Mouse (Mus musculus): Measurements from ENCODE around the gene Acrbp. TPM values are rescaled to one million over a fixed set of nuclear protein-coding genes. Genes with fewer than 3 reads are reported as not detected.

Gene Acrbp
- polyA plus RNA-seq (2015; fragmentation: Nextera tagmentation; extraction: Ambion mirVana): 2.7 and 3.3 TPM in 2 replicates

DNA sequence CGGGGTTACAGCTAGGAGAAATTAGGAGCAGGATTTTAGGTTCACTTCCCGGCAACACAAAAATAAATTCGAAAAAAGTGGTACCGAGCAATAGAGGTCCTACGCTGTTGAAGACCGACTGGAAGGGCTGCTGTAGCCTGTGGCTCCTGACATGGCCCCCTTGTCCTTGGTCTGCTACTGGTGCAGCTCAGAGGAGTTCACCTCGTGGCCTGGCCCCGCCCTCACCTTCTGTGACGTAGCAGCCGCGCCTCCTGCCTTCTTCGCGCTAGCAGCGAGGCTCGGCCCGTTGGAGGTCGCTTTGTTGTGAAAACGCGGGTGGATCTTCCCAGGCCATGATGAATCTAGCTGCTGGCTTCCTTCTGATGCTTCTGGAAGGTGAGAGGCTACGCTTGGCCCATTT is at the start of gene Acrbp:
Acrbp (plus strand) TSS at position 12 of the 400 bp plus-strand sequence.

DNA sequence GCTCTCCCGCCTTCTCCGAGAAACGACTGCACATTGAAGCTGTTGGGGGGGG is 40.5 kb upstream of the Acrbp start, which contains the start of gene Zfp384:
Zfp384 (plus strand) TSS at position 17 of the 52 bp plus-strand sequence.

DNA sequence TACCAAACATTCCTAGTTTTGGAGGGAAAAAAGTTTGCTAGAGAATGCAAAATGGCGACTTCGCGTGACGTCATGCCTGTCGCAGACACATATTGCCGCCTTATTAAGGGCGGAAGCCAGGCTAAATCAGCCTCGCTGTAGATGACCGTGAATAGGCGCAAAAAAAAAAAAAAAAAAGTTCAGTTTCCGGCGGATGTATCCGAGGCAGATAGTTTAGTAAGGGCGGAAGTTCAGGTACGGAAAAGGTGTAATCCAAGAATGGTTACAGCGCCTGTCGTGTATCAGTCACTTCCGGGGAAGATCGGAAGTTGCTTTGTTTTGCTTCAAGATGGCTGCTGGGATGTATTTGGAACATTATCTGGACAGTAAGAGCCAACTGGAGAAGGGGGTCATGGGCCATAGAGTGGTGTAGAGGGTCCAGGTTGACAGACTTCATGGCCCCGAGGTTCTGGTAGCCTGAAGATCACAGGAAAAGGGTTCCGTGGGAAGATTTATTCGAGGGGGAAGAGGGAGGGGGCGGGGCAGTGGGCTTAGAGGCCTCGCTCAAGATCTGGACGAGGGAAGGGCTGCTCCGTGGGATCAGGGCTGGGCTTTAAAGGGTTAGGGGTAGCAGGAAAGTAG is 9.8 kb upstream of the Acrbp start, which contains the start of gene Ing4:
Ing4 (plus strand) TSS at position 228 of the 621 bp plus-strand sequence.

DNA sequence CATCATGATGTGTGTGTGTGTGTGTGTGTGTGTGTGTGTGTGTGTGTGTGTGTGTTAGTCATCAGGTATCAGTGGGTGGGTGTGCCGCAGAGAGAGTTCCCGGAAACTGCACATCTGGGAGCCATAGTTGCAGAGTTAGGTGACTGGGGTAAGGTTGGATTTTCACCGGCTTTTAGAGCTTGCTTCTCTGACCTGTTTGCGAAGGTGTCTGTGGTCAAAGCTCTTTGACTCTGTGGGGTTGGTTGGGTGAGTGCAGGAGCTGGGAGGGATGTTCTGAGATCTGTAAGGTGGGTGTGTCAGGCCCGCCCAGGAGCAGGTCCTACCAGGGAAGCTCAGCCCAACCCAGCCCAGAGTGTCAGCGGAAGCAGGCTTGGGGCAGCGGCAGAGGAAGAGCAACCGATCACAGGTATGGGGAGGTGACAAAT is 18.1 kb downstream of the Acrbp start, which contains the start of gene Lpar5:
Lpar5 (plus strand) TSS at position 350 of the 425 bp plus-strand sequence.

DNA sequence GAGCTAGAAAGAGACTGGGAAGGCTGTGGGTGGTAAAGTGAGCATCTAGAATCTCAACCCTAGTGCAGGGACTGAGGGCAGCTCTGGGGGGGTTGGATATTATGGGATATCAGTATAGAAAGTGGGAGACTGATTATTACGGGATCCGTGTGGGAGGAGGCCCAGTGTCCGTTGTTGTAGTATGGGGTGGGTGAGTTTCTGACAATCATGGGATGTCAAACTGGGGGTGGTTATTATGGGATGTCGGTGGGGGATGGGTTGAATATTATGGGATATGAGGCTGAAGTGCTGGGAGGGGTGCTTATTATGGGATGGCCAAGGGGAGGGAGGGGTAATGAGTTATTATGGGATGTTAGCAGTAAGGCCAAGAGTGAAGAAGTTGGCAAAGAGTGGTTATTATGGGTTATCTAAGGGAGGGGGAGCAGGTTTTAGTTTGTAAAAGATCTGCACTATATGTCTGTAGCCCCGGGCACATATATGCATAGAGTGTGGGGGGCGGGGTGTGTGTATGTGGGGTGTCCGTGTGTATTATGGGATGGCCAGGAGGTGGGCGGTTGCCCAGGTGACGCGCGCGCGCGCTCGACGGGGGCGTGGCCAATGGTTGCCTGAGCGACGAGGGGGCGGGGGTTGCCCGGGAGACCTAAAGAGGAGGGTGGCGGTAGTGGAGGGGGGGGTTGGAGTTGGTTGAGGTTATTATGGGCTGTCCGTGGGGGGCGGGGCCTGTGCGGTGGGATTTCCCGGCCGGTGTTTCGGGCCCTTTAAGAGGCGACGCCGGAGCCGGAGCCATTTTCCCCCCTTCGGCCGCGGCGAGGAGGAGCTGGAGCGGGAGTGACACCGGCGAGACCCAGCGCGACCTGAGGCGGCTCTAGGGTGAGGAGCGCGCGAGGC is 46.1 kb downstream of the Acrbp start, which contains the start of gene Chd4:
Chd4 (plus strand) TSS at position 591 of the 888 bp plus-strand sequence.

Small RNA genes within 50 kb of the gene (microRNA-seq; reads per million reads assigned to microRNA genes)
- gene Mir7045: 0 to 0.30 reads per million in 2 experiments

Other genes starting within 250 kb of the Acrbp start
- 18.9 and 21.0 TPM in 2 replicates for gene Spsb2, start 241.0 kb upstream of the Acrbp start, polyA plus RNA-seq (2015; fragmentation: Nextera tagmentation; extraction: Ambion mirVana)
- gene Tpi1, start 235.4 kb upstream of the Acrbp start, polyA plus RNA-seq (2015; fragmentation: Nextera tagmentation; extraction: Ambion mirVana): 2,607 and 2,784 TPM in 2 replicates
- gene Usp5, start 220.2 kb upstream of the Acrbp start, polyA plus RNA-seq (2015; fragmentation: Nextera tagmentation; extraction: Ambion mirVana): 54.6 and 59.3 TPM in 2 replicates
- gene Cdca3, start 220.1 kb upstream of the Acrbp start, polyA plus RNA-seq (2015; fragmentation: Nextera tagmentation; extraction: Ambion mirVana): 38.3 and 39.3 TPM in 2 replicates
- 5.0 and 6.0 TPM in 2 replicates for gene Gnb3, start 209.4 kb upstream of the Acrbp start, polyA plus RNA-seq (2015; fragmentation: Nextera tagmentation; extraction: Ambion mirVana)
- gene P3h3, start 191.9 kb upstream of the Acrbp start, polyA plus RNA-seq (2015; fragmentation: Nextera tagmentation; extraction: Ambion mirVana): 13.6 and 16.0 TPM in 2 replicates
- gene Gpr162, start 185.7 kb upstream of the Acrbp start, polyA plus RNA-seq (2015; fragmentation: Nextera tagmentation; extraction: Ambion mirVana): 0.35 and 0.68 TPM in 2 replicates
- gene Cd4, start 161.5 kb upstream of the Acrbp start, polyA plus RNA-seq (2015; fragmentation: Nextera tagmentation; extraction: Ambion mirVana): 0.40 and 0.52 TPM in 2 replicates
- 0.87 and 1.0 TPM in 2 replicates for gene Lag3, start 138.0 kb upstream of the Acrbp start, polyA plus RNA-seq (2015; fragmentation: Nextera tagmentation; extraction: Ambion mirVana)
- 182 and 227 TPM in 2 replicates for gene Ptms, start 129.6 kb upstream of the Acrbp start, polyA plus RNA-seq (2015; fragmentation: Nextera tagmentation; extraction: Ambion mirVana)
- 275 and 312 TPM in 2 replicates for gene Mlf2, start 118.3 kb upstream of the Acrbp start, polyA plus RNA-seq (2015; fragmentation: Nextera tagmentation; extraction: Ambion mirVana)
- gene Cops7a, start 84.2 kb upstream of the Acrbp start, polyA plus RNA-seq (2015; fragmentation: Nextera tagmentation; extraction: Ambion mirVana): 106 and 117 TPM in 2 replicates
- 0.21 and 0.58 TPM in 2 replicates for gene Pianp, start 53.0 kb upstream of the Acrbp start, polyA plus RNA-seq (2015; fragmentation: Nextera tagmentation; extraction: Ambion mirVana)
- 5.5 and 7.5 TPM in 2 replicates for gene Zfp384, start 40.5 kb upstream of the Acrbp start, polyA plus RNA-seq (2015; fragmentation: Nextera tagmentation; extraction: Ambion mirVana)
- gene Ing4, start 9.9 kb upstream of the Acrbp start, polyA plus RNA-seq (2015; fragmentation: Nextera tagmentation; extraction: Ambion mirVana): 56.2 and 64.5 TPM in 2 replicates
- 0.23 and 0.78 TPM in 2 replicates for gene Lpar5, start 18.2 kb downstream of the Acrbp start, polyA plus RNA-seq (2015; fragmentation: Nextera tagmentation; extraction: Ambion mirVana)
- gene Chd4, start 46.3 kb downstream of the Acrbp start, polyA plus RNA-seq (2015; fragmentation: Nextera tagmentation; extraction: Ambion mirVana): 37.2 and 42.4 TPM in 2 replicates
- 28.0 and 28.3 TPM in 2 replicates for gene Nop2, start 82.2 kb downstream of the Acrbp start, polyA plus RNA-seq (2015; fragmentation: Nextera tagmentation; extraction: Ambion mirVana)
- gene Iffo1, start 95.6 kb downstream of the Acrbp start, polyA plus RNA-seq (2015; fragmentation: Nextera tagmentation; extraction: Ambion mirVana): 79.7 and 90.1 TPM in 2 replicates
- gene Gapdh, start 116.8 kb downstream of the Acrbp start, polyA plus RNA-seq (2015; fragmentation: Nextera tagmentation; extraction: Ambion mirVana): 6,738 and 7,144 TPM in 2 replicates
- 23.9 and 24.4 TPM in 2 replicates for gene Ncapd2, start 142.0 kb downstream of the Acrbp start, polyA plus RNA-seq (2015; fragmentation: Nextera tagmentation; extraction: Ambion mirVana)
- gene Mrpl51, start 142.1 kb downstream of the Acrbp start, polyA plus RNA-seq (2015; fragmentation: Nextera tagmentation; extraction: Ambion mirVana): 437 and 459 TPM in 2 replicates
- 4.6 and 5.5 TPM in 2 replicates for gene Vamp1, start 165.9 kb downstream of the Acrbp start, polyA plus RNA-seq (2015; fragmentation: Nextera tagmentation; extraction: Ambion mirVana)
- 3.9 and 5.1 TPM in 2 replicates for gene Tapbpl, start 182.2 kb downstream of the Acrbp start, polyA plus RNA-seq (2015; fragmentation: Nextera tagmentation; extraction: Ambion mirVana)
- 3.2 and 5.3 TPM in 2 replicates for gene Cd27, start 187.3 kb downstream of the Acrbp start, polyA plus RNA-seq (2015; fragmentation: Nextera tagmentation; extraction: Ambion mirVana)
- not detected in 2 replicates for gene Tuba3a, start 236.4 kb downstream of the Acrbp start, polyA plus RNA-seq (2015; fragmentation: Nextera tagmentation; extraction: Ambion mirVana)

All from skeletal muscle tissue, postnatal 0 days (tissue).